Mouse (Mus musculus) thymus, postnatal 10 days (tissue): ENCODE data around the gene Fbxl19.
"Not testable (repeated sequence)": the region's sequence is repeated elsewhere in the genome, so short reads cannot be mapped to it uniquely, and the experiment has no call there.

Experiments used
- DNase-seq, 2 experiments: peaks; one replicate each; pipeline ENCODE4 v3.0.0; 2021; ENCODE audit warnings: low spot score in 2 of 2

Fbxl19 gene

GRCm38 (mm10) chr7:127768346-127768996, 24.1 kb downstream of the Fbxl19 start:
- no peak for DNase-seq

DNA sequence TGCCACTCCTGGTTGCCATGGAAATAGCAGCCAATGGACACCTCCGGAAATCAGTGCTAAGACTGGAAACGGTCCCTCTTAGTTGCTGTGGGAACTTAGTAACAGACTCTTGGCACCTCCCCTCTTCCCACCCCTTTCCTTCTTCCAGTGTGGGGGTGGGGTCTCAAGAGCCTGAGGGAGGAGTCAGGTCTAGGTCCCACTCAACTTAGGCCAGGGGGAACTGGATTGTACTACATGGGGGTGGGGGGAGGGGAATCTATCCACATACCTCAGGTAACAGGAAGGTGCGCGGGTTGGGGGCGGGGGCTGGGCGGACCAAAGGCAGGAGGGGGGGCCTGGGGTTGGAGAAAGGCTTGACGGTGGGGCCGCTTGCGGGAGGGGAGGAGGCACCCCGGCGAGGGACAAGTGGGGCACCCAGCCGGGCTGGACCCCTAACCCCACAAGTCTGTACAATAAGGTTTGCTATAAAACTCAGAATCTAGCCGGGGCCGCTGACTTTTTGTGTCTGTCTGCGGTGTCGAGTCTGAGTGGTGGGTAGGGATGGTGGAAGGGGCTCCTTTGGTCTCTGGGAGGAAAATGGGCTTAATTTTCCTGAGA, 24.8 kb downstream of the Fbxl19 start:
- peak; percentile 27 to 40 for DNase-seq

DNA sequence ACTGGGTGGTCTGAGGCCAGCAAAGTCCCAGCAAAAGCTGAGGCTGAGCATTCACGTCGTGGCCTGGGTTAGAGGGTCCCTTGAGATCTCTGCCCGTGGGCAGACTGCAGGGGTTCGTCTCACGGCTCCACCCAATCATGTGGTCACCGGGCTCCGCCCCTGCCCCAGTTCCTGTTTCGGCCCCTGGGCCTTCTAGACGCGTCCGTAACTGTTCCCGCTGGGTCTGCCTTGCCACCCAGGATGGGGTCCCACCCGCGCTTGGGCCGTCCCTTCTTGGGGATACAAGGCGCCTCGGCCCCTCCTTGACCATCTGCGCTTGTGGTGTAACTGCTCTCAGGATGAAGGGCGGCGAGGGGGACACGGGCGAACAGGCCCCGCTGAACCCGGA, 25.3 kb downstream of the Fbxl19 start, which contains the start of gene Orai3:
Gene Orai3, plus strand, starts transcription at position 165 of the 388 bp plus-strand sequence.
- DNase-seq: peak; percentile 44 to 51

DNA sequence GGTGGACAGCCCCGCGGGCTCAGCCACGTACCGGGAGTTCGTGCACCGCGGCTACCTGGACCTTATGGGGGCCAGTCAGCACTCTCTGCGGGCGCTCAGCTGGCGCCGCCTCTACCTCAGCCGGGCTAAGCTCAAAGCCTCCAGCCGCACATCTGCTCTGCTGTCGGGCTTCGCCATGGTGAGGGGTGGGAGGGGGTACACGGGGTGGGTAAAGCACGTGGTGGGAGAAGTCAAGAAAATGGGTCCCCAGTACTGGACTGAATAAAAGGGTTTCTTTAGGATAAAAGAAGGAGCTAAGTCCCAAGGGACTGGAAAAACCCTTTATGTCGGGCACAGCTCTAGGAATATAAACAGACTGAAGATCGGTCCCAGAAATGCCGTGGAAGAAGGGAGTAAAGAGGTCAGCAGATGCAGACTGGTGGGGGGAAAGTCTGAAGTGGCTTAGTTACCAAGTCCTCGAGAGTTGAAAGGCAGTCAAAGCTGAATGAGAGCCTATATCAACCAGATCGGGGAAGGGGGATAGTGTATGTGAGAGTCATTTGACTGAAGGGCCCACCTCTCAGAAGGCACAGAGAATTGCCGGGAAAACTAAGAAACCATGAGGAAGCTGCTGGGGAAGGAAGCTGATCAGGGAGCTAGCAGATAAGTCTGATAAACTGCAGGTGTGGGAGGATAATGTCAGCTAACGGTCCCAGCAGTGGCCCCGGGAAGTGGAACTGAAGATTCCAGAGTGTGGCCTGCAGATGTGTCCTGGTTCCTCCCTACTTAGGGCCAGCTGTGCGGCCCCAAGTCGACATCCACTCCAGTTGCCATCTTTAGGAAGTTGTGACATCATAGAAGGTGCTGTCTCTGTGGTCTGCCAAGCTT, 25.9 kb downstream of the Fbxl19 start:
- peak in 1 of 2 experiments; percentile 35 for DNase-seq

- peak in 1 of 2 experiments; percentile 25 for DNase-seq
Measured at GRCm38 (mm10) chr7:127771262-127771661, 26.9 kb downstream of the Fbxl19 start.

GRCm38 (mm10) chr7:127772080-127772479, 27.7 kb downstream of the Fbxl19 start:
- DNase-seq: no peak

DNA sequence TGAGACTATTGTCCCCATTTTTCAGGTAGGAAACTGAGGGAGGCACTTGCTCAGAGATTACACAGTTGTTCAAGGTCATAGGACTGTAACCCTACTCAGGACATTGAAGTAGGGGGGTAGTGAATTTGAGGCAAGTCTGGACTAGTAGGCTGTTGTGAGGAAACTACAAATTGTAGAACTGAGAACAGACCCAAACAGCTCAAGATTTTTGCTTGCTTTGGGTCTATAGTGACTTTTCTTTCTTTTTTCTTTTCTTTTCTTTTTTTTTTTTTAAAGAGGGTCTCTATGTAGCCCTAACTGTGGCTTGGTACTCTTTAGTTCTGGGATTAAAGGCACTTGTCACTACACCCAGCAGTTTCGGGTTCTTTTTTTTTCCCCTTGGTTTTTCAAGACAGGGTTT, 28.2 kb downstream of the Fbxl19 start:
- no peak for DNase-seq

DNA sequence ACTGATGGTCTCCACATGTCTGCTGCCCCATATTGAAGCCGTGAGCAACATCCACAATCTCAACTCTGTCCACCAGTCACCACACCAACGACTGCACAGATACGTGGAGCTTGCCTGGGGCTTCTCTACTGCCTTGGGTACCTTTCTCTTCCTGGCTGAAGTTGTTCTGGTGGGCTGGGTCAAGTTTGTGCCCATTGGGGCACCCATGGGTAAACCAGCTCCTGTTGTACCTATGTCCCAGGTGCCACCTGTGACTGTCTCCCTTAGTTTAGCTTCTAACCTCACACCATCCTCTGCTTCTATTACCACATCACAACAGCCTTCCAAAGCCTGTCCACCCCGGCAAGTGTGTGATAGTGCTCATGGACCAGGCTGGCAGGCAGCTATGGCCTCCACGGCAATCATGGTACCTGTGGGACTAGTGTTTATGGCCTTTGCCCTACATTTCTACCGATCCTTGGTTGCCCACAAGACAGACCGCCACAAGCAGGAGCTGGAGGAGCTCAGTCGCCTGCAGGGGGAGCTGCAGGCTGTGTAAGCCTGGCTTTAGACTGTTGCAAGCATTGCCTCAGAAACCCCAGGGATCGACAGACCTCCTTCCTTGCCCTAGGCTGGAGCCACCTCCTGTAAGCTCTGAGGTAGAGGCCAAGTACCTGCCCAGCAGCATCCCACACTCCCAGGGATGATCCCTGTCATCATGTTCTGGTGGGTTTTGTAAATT, 29.5 kb downstream of the Fbxl19 start:
- DNase-seq: peak; percentile 61 to 80

DNA sequence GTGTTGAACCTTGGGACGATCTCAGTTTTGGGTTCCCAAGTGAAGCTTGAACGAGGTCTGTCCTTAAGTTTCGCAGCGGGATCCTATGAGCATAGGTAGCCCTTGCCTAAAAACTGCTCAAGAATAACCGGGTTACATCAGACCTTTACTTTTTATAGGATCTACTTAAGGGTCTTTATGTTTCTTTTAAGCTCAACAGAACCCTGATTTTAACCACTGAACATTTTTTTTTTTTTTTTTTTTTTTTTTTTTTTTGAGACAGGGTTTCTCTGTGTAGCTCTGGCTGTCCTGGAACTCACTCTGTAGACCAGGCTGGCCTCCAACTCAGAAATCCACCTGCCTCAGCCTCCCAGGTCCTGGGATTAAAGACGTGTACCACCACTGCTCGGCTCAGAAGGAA, 31.5 kb downstream of the Fbxl19 start:
- DNase-seq: not testable (repeated sequence)

DNA sequence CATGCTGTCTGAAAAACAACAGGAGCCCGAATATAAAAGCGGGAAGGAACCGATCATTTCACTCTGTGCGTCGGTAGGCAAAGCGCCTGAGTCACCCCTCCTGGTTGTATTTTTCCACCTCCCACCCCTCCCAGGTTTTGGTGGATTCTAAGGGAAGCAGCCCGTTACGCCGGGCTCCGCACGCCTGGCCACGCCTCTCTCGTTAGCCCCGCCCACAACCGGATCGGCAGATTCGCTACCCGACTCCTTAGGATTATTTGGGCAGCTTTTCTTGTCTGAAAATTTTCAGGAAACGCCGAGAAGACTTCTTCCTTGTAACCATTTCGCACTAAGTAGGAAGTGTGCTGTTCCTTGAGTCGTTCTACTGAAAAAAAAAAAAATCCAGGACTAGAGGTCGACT, 32.1 kb downstream of the Fbxl19 start, which contains the start of gene Setd1a:
Gene Setd1a, plus strand, starts transcription at position 245 of the 400 bp plus-strand sequence.
- peak; percentile 76 to 86 for DNase-seq

- DNase-seq: peak; percentile 92 to 94
Measured at GRCm38 (mm10) chr7:127776878-127777473, 32.6 kb downstream of the Fbxl19 start.

DNA sequence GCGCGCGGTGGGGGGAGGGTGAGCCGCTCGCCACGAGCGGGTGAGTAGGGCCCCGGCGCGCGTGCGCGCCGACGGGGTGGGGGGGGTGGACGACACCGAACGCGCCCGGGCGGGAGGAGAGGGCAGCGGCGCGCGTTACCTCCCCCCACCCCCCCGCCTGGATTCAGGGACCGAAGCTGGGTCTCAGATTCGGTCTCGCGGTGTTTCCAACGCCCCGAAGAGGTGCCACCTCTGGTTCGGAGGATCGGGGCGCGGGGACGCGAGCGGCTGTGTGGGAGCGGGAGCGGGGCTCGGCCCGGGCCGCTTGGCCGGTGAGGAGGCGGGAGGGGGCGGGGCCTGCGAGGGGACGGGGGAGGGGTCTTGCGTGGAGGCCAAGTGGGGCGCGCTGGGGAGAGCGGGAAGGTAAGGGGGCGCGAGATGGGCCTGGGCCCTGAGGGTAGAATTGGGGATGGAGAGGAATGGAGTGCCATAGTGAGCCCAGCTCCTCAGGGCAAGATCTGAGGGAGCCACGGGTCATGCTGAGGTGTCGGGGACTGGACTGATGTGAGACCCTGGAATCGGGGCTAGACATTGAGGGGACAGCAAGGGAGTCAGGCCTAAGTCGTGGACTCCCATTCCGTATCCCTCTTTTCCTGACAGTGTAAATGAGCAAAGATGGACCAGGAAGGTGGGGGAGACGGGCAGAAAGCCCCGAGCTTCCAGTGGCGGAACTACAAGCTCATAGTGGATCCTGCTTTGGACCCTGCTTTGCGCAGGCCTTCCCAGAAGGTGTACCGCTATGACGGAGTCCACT, 33.3 kb downstream of the Fbxl19 start:
- DNase-seq: peak; percentile 45 to 51

DNA sequence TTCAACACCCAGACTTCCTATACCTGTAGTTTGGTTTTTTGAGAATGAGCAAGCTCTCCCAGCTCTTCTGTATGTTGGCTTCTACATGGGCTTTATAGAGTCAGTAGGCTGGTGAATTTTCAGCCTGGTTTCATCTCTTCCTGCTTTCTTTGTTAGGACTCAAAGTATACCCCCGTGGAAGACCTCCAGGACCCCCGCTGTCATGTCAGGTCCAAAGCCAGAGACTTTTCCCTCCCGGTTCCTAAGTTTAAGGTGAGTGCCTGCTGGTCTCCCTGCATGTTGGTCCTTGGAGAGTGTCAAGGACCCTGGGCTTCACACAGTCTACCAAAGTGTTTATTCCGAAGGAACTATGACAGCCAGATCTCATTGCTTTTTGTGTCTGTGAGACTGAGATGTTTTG, 34.0 kb downstream of the Fbxl19 start:
- no peak for DNase-seq

- DNase-seq: no peak
Measured at GRCm38 (mm10) chr7:127785308-127785707, 41.0 kb downstream of the Fbxl19 start, which contains the start of gene Gm49388. Gene Gm49388 (plus strand): TSS chr7:127785608.

GRCm38 (mm10) chr7:127797076-127797845, 52.9 kb downstream of the Fbxl19 start:
- DNase-seq: no peak

DNA sequence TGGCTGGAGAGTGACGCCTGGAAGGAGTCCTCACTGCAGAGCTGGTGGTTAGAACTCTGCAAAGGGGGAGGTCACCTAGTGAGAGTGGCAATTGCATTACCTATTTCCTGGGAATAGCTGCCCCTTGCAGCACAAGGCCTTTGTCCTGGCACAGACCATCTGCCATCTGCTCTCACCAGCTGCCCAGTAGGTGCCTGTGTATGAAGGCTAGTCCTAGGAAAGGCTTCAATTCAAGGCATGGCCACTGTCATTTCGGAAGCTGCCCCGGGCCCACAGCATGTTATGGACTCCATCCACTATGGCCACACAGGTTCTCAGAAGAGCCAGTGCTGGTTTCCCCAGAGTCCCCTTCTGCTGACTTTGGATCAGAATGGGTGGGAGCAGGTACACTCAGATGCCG, 54.2 kb downstream of the Fbxl19 start:
- no peak for DNase-seq

GRCm38 (mm10) chr7:127799211-127799610, 54.9 kb downstream of the Fbxl19 start:
- no peak for DNase-seq

- no peak for DNase-seq
Measured at GRCm38 (mm10) chr7:127799738-127800137, 55.4 kb downstream of the Fbxl19 start.

DNA sequence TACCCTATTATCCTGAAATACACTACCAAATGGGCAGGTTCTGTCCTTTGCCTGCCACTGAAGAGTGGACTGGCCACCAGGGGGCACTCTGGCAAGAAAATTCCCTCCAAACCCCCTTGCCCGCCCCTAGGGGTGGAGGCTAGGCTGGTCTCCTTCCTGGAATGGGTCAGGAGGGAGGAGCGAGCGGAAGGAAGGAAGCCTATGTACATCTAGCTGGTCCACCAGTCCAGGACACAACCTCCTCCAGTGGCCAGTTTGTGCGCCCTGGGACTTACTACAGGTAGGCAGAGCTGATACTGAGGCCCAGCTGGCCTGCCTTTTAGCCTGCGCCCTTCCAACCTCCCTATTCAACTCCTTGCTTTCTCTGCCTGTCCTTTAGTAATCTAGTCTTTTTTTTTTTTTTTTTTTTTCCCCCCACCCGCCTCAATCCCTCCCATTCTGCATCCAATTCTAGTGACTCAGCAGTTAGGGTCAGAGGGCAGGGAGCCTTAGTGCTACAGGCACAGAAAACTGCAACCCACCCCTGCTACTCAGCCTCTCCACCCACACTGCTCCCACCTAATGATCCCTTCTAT, 56.2 kb downstream of the Fbxl19 start, which contains the start of gene Hsd3b7:
Gene Hsd3b7, plus strand, starts transcription at position 170 of the 575 bp plus-strand sequence.
- peak; percentile 49 to 81 for DNase-seq
